Mouse (Mus musculus): ENCODE measurements around the gene Hnmt. TPM values are rescaled to one million over a fixed set of nuclear protein-coding genes. Genes with fewer than 3 reads are reported as not detected.
"Not testable (repeated sequence)": the region's sequence is repeated elsewhere in the genome, so short reads cannot be mapped to it uniquely, and the experiment has no call there.

The Hnmt gene
- polyA plus RNA-seq, 1 experiment from 2014 or later: 0.34 TPM

GRCm38 (mm10) chr2:24019386-24019785 lies 29.8 kb downstream of the Hnmt start:
- not testable (repeated sequence) for H3K27me3 ChIP-seq (ENCODE audit: control insufficient read depth, insufficient read depth, low read depth, low read length); H3K9ac ChIP-seq (ENCODE audit: low read depth, low read length); H3K4me1 ChIP-seq (ENCODE audit: control insufficient read depth, low read depth, low read length); H3K36me3 ChIP-seq (ENCODE audit: control insufficient read depth, insufficient read depth); H3K9me3 ChIP-seq (replicated peaks; ENCODE audit: control insufficient read depth, low read length); H3K27ac ChIP-seq (ENCODE audit: low read length); H3K4me3 ChIP-seq (ENCODE audit: low read depth, low read length); ATAC-seq (ENCODE audit: low read depth); H3K4me2 ChIP-seq (ENCODE audit: low read depth, low read length)

DNA sequence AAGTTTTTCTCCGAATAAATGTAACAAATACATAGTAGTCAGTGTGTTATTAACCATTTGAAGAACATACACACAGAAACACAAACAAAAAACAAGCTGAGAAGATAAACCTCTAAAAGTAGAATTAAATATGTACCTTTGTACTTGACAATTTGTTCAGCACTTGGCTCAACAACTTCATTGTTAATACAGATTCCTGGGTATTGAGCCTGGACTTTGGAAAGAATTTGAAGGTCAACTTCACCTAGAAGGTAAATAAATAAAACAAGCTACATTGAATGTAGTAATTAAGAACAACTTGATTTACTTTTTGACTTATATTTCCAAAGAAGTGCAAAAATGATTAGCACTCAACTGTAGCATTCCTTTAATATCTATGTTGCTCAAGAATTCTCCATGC lies 30.2 kb downstream of the Hnmt start:
- H3K4me2 ChIP-seq (ENCODE audit: low read depth, low read length): no peak overlapping the region
- no peak for ATAC-seq (ENCODE audit: low read depth)
- no peak overlapping the region for H3K27ac ChIP-seq (ENCODE audit: low read length)
- no peak overlapping the region for H3K4me3 ChIP-seq (ENCODE audit: low read depth, low read length)
- WGBS (ENCODE audit: insufficient replicate concordance): 50% methylated on average over 1 of the region's 1 CpGs
- no peaks in the 10 kb centered on the region for H3K9me3 ChIP-seq (replicated peaks; ENCODE audit: control insufficient read depth, low read length)
- H3K27me3 ChIP-seq (ENCODE audit: control insufficient read depth, insufficient read depth, low read depth, low read length): no peaks in the 10 kb centered on the region
- H3K9ac ChIP-seq (ENCODE audit: low read depth, low read length): no peak overlapping the region
- no peaks in the 10 kb centered on the region for H3K36me3 ChIP-seq (ENCODE audit: control insufficient read depth, insufficient read depth)
- H3K4me1 ChIP-seq (ENCODE audit: control insufficient read depth, low read depth, low read length): no peaks in the 10 kb centered on the region

DNA sequence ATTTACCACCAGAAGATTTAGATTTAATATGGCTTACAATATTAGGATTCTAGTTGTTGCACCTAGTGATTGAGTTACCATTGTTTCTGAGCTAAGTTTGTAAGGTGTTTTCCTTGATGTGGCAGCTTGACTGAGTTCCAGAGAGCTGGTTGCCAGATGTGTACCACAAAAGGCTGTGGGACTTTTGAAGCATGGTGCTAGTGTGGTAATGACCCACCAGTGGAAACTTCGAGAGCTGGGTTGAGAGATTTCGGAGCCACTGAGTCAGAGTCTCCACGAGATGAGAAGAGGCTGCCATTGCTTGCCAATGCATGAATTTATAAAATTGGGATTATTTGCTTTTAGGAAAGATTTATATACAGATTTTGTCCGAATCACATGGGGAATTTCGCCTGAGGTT lies 34.2 kb downstream of the Hnmt start:
- H3K4me2 ChIP-seq (ENCODE audit: low read depth, low read length): no peak overlapping the region
- H3K27ac ChIP-seq (ENCODE audit: low read length): no peak overlapping the region
- WGBS (ENCODE audit: insufficient replicate concordance): 56% methylated on average over 5 of the region's 5 CpGs
- ATAC-seq (ENCODE audit: low read depth): no peak
- no peaks in the 10 kb centered on the region for H3K36me3 ChIP-seq (ENCODE audit: control insufficient read depth, insufficient read depth)
- H3K9ac ChIP-seq (ENCODE audit: low read depth, low read length): no peak overlapping the region
- no peaks in the 10 kb centered on the region for H3K4me1 ChIP-seq (ENCODE audit: control insufficient read depth, low read depth, low read length)
- H3K27me3 ChIP-seq (ENCODE audit: control insufficient read depth, insufficient read depth, low read depth, low read length): no peaks in the 10 kb centered on the region
- no peak overlapping the region for H3K4me3 ChIP-seq (ENCODE audit: low read depth, low read length)
- H3K9me3 ChIP-seq (replicated peaks; ENCODE audit: control insufficient read depth, low read length): no peaks in the 10 kb centered on the region

- no peak for ATAC-seq (ENCODE audit: low read depth)
- no peaks in the 10 kb centered on the region for H3K9me3 ChIP-seq (replicated peaks; ENCODE audit: control insufficient read depth, low read length)
- 55% methylated on average over 1 of the region's 1 CpGs for WGBS (ENCODE audit: insufficient replicate concordance)
- H3K27ac ChIP-seq (ENCODE audit: low read length): no peak overlapping the region
- no peaks in the 10 kb centered on the region for H3K36me3 ChIP-seq (ENCODE audit: control insufficient read depth, insufficient read depth)
- H3K4me2 ChIP-seq (ENCODE audit: low read depth, low read length): no peak overlapping the region
- no peak overlapping the region for H3K9ac ChIP-seq (ENCODE audit: low read depth, low read length)
- H3K4me1 ChIP-seq (ENCODE audit: control insufficient read depth, low read depth, low read length): no peaks in the 10 kb centered on the region
- no peak overlapping the region for H3K4me3 ChIP-seq (ENCODE audit: low read depth, low read length)
- H3K27me3 ChIP-seq (ENCODE audit: control insufficient read depth, insufficient read depth, low read depth, low read length): no peaks in the 10 kb centered on the region
Observed at GRCm38 (mm10) chr2:23999323-23999722, 49.9 kb downstream of the Hnmt start.

GRCm38 (mm10) chr2:23998836-23999235 lies 50.4 kb downstream of the Hnmt start:
- Histone ChIP-seq H3K4me2 (ENCODE audit: low read depth, low read length) (no peak overlapping the region), H3K36me3 (ENCODE audit: control insufficient read depth, insufficient read depth) (no peaks in the 10 kb centered on the region), H3K27me3 (ENCODE audit: control insufficient read depth, insufficient read depth, low read depth, low read length) (no peaks in the 10 kb centered on the region), H3K4me3 (ENCODE audit: low read depth, low read length) (no peak overlapping the region), H3K9me3 (replicated peaks; ENCODE audit: control insufficient read depth, low read length) (no peaks in the 10 kb centered on the region), H3K27ac (ENCODE audit: low read length) (no peak overlapping the region), H3K4me1 (ENCODE audit: control insufficient read depth, low read depth, low read length) (no peaks in the 10 kb centered on the region), H3K9ac (ENCODE audit: low read depth, low read length) (no peak overlapping the region)
- WGBS (ENCODE audit: insufficient replicate concordance): 78% methylated on average over 4 of the region's 4 CpGs
- no peak for ATAC-seq (ENCODE audit: low read depth)

GRCm38 (mm10) chr2:23996830-23997229 lies 52.4 kb downstream of the Hnmt start:
- 29% methylated on average over 2 of the region's 2 CpGs for WGBS (ENCODE audit: insufficient replicate concordance)

DNA sequence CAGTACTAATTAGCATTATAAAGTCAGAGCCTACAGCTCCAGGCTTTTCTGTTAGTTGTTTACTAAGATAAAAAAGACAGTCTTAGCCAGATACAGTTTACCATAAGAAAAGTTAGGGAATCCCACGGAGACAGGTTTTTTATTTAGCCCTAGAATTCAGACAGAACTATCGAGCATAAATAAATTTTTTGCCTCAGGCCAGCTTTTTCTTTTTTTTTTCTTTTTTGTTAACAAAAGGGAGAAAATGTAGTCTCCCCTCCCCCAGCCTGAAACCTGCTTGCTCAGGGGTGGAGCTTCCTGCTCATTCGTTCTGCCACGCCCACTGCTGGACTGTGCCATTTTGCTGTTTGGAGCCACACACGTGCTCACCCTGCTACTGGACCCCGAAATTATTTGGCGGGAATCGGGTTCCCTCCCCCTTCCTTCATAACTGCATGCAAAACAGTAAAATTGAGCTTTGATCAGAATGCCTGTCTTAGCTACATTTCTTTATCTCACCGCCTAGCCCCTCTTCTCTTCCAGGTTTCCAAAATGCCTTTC lies 59.1 kb downstream of the Hnmt start:
- H3K27ac ChIP-seq (ENCODE audit: low read length); H3K27me3 ChIP-seq (ENCODE audit: control insufficient read depth, insufficient read depth, low read depth, low read length); H3K4me1 ChIP-seq (ENCODE audit: control insufficient read depth, low read depth, low read length); H3K9ac ChIP-seq (ENCODE audit: low read depth, low read length); H3K36me3 ChIP-seq (ENCODE audit: control insufficient read depth, insufficient read depth); H3K4me2 ChIP-seq (ENCODE audit: low read depth, low read length); H3K9me3 ChIP-seq (replicated peaks; ENCODE audit: control insufficient read depth, low read length); ATAC-seq (ENCODE audit: low read depth); H3K4me3 ChIP-seq (ENCODE audit: low read depth, low read length): not testable (repeated sequence)
- 60% methylated on average over 9 of the region's 9 CpGs for WGBS (ENCODE audit: insufficient replicate concordance)

More at GRCm38 (mm10) chr2:23996830-23997229, 52.4 kb downstream of the Hnmt start:
- Histone ChIP-seq H3K4me3 (ENCODE audit: low read depth, low read length) (no peak overlapping the region), H3K4me1 (ENCODE audit: control insufficient read depth, low read depth, low read length) (no peaks in the 10 kb centered on the region), H3K27me3 (ENCODE audit: control insufficient read depth, insufficient read depth, low read depth, low read length) (no peaks in the 10 kb centered on the region), H3K9ac (ENCODE audit: low read depth, low read length) (no peak overlapping the region), H3K4me2 (ENCODE audit: low read depth, low read length) (no peak overlapping the region), H3K9me3 (replicated peaks; ENCODE audit: control insufficient read depth, low read length) (no peaks in the 10 kb centered on the region), H3K36me3 (ENCODE audit: control insufficient read depth, insufficient read depth) (no peaks in the 10 kb centered on the region), H3K27ac (ENCODE audit: low read length) (no peak overlapping the region)
- no peak for ATAC-seq (ENCODE audit: low read depth)

GRCm38 (mm10) chr2:23987283-23987682 lies 61.9 kb downstream of the Hnmt start:
- H3K27ac ChIP-seq (ENCODE audit: low read length): no peak overlapping the region
- no peaks in the 10 kb centered on the region for H3K9me3 ChIP-seq (replicated peaks; ENCODE audit: control insufficient read depth, low read length)
- no peak for ATAC-seq (ENCODE audit: low read depth)
- H3K4me1 ChIP-seq (ENCODE audit: control insufficient read depth, low read depth, low read length): no peaks in the 10 kb centered on the region
- H3K9ac ChIP-seq (ENCODE audit: low read depth, low read length): no peak overlapping the region
- no peak overlapping the region for H3K4me3 ChIP-seq (ENCODE audit: low read depth, low read length)
- no peaks in the 10 kb centered on the region for H3K36me3 ChIP-seq (ENCODE audit: control insufficient read depth, insufficient read depth)
- no peak overlapping the region for H3K4me2 ChIP-seq (ENCODE audit: low read depth, low read length)
- no peaks in the 10 kb centered on the region for H3K27me3 ChIP-seq (ENCODE audit: control insufficient read depth, insufficient read depth, low read depth, low read length)

DNA sequence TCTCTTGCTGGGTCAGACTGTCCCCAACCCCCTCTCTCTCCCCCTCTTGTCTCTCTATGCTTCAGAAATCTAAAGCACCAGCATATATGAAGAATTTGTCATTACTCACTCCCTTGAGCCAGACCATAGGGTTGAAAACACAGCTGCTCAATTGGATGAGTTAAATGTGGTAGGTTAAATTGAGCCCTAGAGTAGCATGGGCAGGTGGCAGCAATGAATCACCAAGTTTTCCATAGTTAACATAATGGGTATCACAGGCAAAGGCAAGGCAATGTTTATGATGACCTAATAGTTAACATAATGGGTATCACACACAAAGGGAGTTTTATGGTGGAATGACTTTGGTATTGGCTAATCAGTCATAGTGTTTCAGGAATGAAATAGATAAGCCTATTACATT lies 65.9 kb downstream of the Hnmt start:
- ATAC-seq (ENCODE audit: low read depth): no peak
- Histone ChIP-seq H3K9ac (ENCODE audit: low read depth, low read length) (no peak overlapping the region), H3K4me1 (ENCODE audit: control insufficient read depth, low read depth, low read length) (no peaks in the 10 kb centered on the region), H3K4me2 (ENCODE audit: low read depth, low read length) (no peak overlapping the region), H3K4me3 (ENCODE audit: low read depth, low read length) (no peak overlapping the region), H3K27me3 (ENCODE audit: control insufficient read depth, insufficient read depth, low read depth, low read length) (no peaks in the 10 kb centered on the region), H3K36me3 (ENCODE audit: control insufficient read depth, insufficient read depth) (no peaks in the 10 kb centered on the region), H3K9me3 (replicated peaks; ENCODE audit: control insufficient read depth, low read length) (no peaks in the 10 kb centered on the region), H3K27ac (ENCODE audit: low read length) (no peak overlapping the region)

DNA sequence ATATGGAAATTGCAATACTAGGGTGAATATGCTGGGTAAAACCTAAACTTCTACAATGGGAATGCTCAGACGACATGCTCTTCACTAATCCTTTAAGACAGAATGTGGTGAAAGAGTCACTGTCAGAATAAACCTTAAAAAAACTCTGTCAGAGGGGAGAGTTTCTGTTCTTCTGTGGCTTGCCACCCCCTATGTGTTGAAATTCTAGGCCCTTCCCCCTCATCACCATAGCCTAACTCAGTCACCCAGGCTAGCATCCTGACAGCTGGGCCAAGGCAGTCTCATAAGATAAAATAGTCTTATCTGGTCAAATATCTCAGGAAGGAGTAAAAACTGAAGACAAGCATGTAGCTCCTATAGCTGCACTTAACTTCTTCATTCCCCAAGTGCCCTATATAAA lies 66.3 kb downstream of the Hnmt start:
- no peaks in the 10 kb centered on the region for H3K36me3 ChIP-seq (ENCODE audit: control insufficient read depth, insufficient read depth)
- 39% methylated on average over 1 of the region's 1 CpGs for WGBS (ENCODE audit: insufficient replicate concordance)
- ATAC-seq (ENCODE audit: low read depth): no peak
- H3K4me1 ChIP-seq (ENCODE audit: control insufficient read depth, low read depth, low read length): no peaks in the 10 kb centered on the region
- no peak overlapping the region for H3K27ac ChIP-seq (ENCODE audit: low read length)
- H3K9ac ChIP-seq (ENCODE audit: low read depth, low read length): no peak overlapping the region
- H3K9me3 ChIP-seq (replicated peaks; ENCODE audit: control insufficient read depth, low read length): no peaks in the 10 kb centered on the region
- H3K4me3 ChIP-seq (ENCODE audit: low read depth, low read length): no peak overlapping the region
- no peak overlapping the region for H3K4me2 ChIP-seq (ENCODE audit: low read depth, low read length)
- H3K27me3 ChIP-seq (ENCODE audit: control insufficient read depth, insufficient read depth, low read depth, low read length): no peaks in the 10 kb centered on the region
